Mouse (Mus musculus): Measurements from ENCODE around the gene Tnni1.
A peak's percentile ranks its signal among the peaks of the same experiment; 100 is the strongest.

Tnni1 gene

GRCm38 (mm10) chr1:135768400-135768799 lies 10.8 kb upstream of the Tnni1 start:
- DNase-seq: no peak

- no peak for DNase-seq
These were observed 9.0 kb upstream of the Tnni1 start for GRCm38 (mm10) chr1:135770237-135770636.

- no peak for DNase-seq
These were observed 8.2 kb upstream of the Tnni1 start for GRCm38 (mm10) chr1:135770896-135771572.

DNA sequence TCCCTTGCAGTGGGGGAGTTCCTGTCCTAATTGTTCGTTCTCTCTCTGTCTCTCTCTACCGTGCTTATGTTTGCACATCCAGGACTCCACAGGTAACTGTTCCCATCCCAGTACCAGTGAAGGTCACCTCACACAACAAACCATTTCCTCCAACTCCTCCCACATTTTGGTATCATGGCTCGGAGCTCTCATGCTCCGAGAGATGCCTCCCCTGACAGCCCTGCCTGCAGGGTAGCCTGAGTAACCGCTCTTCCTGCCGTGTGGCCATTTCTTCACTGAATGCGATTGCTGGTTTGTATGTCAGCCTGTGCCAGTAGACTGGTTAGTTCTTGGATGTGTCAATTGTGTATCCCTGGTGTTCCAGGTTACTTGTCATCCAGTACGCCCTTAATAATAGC lies 7.7 kb upstream of the Tnni1 start:
- DNase-seq: no peak

DNA sequence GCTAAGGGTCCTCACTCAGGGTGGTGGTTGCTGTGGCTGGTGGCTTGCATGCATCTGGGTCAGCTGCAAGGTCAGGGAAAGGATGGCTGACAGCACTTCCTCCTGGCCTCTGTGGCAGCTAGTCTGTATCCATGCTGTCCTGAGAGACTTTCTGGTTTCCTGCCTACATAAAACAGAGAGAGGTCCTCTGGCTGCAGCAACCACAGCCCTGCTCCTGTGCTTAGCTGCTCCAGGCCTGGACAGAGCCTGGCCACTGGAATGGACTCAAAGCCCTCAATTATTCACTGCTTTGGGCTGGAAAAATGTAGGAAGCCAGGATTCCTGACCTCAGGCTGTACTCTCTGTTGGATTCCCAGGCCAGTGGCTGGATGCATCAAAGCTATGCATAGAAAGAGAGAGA lies 2.6 kb upstream of the Tnni1 start:
- no peak for DNase-seq

- DNase-seq: no peak
These were observed 2.2 kb upstream of the Tnni1 start for GRCm38 (mm10) chr1:135777046-135777445.

- DNase-seq: no peak
These were observed 1.4 kb downstream of the Tnni1 start for GRCm38 (mm10) chr1:135780649-135781048.

DNA sequence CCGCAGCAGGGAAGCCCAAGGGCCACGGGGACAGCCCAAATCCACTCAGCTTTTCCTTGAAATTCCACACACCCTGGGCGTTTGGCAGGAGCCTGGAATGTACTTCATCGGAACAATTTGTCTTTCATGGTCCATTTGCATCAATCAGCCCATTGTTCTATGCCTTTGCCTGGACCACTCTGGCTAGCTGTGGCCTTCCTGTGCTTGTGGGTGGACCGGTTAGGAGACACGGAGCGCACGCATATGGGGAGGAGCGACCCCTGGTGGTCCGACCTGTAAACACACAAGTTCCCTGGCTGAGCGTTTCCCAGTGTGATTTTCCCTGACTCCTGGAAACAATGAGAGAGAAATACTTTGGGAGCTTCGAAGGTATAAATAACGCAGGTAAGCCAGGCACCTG lies 2.0 kb downstream of the Tnni1 start:
- DNase-seq: peak; percentile 48

- no peak for DNase-seq
These were observed 3.6 kb downstream of the Tnni1 start for GRCm38 (mm10) chr1:135782816-135783215.

DNA sequence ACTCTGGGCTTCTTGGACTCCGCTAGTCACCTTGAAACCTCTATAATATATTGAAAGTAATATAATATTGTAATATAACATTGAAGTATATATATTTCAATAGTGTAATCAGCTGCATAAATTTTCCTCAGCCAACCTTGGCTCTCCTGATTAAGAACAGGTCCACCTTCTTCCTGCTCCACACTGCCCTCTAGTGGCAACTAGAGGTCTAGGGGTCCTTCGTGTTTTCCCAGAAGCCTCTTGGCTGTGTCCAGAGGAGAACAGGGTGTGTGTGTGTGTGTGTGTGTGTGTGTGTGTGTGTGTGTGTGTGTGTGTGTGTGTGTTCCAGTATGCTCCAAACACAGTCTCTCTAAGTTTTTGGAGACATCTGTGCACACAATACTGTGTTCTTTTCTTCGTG lies 8.6 kb downstream of the Tnni1 start:
- peak; percentile 49 for DNase-seq

- DNase-seq: no peak
These were observed 9.5 kb downstream of the Tnni1 start for GRCm38 (mm10) chr1:135788708-135789107.

DNA sequence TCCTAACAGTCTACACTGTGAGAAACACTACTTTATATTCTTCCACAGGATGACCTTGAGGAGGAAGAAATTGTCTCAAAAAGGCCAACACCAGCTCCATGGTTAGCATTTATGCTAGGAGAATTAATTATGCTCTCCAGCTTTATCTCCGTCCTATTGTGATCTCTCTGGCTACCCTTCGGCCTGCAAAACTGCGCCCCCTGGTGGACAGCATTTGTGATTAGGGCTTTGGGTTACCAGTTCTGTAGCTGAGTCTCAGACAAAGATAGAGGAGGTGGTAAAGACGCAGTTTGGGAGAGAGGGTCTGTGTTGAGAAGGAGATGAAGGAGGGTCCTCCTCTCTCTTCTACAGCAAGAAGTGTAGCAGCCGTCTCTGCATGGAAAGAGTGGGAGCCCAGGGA lies 10.6 kb downstream of the Tnni1 start:
- DNase-seq: no peak

DNA sequence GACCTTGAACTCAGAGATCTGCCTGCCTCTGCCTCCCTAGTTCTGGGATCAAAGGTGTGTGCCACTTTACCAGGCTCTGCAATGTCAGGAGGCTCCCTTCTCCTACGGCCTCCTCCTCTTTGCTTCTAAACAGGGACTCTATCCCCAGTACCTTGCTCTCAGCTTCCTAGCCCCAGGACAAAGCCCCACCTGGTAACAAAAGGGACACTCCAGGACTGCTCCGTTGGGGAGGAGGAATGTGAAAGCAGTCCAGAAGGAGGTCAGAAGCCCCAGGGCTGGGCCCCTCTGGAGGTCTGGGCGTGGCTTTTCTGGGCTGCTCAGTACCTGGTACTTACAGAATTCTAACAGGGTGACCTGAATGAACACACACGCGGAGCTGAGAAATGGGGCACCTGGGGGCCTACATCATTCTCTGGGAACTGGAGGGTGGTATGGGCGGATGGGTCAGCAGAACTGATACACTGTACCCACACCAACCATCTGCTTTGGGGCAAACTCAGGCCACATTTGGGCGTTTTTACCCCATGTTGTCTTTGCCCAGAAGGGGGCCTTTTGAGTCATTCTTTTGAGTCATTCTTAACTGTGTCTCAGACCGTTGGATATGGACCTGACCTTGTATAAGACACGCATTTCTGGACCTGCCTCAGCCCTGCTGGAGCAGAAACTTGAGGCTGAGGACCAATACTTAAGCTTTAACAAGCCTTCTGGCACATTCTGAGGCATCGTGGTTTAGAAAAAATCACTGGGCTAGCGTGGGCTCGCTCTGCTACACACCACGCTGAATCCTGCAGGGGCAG lies 13.1 kb downstream of the Tnni1 start:
- DNase-seq: no peak

DNA sequence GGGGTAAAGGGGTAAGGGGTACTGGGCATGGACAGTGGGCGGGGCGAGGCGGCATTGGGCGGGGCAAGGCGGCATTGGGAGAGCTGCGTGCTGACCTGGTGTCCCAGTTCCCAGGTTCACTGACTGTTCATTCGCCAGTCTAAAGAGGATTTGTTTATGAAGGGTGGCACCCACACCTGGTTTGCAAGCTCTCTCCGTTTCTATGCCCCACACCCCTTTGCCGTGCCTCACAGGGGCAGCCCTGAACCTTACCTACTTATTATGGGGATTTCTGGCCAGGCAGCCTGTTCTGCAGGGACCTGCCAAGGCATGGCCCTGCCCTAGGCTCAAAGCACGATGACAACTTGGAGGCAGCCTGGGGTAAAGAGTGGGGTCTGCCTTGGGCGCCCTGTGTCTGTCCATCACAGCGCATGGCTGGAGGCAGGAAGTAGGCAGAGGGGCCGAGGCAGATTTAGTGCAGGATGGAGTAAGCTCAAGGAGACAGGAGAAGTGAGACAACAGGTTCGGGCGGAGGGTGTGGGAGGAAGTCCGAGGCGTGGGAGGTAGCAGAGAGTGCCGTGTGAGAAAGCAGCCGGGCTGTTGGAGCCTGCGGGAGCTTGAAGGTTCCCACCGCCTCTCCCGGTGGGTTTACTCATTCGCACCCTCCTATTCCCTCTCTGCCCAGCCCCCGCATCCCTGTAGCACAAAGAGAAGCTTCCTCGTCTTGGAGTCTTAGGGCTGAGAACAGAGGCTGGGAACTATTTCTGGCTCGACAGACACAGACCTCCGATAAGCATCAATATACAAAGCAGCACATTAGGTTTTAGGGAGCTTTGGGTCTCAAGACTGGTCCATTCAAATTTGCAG lies 14.4 kb downstream of the Tnni1 start:
- no peak for DNase-seq

- DNase-seq: no peak
These were observed 15.2 kb downstream of the Tnni1 start for GRCm38 (mm10) chr1:135794216-135795134.

DNA sequence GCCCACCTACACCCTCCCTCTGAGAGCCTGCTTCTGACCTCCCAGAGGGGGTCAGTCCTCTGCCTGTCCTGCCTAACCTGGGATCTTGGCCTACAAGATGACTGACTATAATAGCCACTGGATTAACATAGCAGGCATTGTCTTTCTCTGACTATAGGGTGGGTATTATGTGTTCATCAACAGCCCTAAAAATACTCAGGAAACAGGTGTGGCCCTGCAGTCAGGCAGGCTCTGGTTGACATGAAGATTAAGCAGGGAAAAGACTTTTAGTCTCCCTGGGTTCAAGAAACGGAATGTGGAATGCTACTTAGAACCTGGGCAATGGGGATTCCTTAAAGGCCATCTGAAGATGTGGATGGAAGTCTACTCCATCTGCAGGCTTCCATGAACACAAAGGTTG lies 19.3 kb downstream of the Tnni1 start:
- DNase-seq: no peak

- no peak for DNase-seq
These were observed 19.9 kb downstream of the Tnni1 start for GRCm38 (mm10) chr1:135799109-135799627.

DNA sequence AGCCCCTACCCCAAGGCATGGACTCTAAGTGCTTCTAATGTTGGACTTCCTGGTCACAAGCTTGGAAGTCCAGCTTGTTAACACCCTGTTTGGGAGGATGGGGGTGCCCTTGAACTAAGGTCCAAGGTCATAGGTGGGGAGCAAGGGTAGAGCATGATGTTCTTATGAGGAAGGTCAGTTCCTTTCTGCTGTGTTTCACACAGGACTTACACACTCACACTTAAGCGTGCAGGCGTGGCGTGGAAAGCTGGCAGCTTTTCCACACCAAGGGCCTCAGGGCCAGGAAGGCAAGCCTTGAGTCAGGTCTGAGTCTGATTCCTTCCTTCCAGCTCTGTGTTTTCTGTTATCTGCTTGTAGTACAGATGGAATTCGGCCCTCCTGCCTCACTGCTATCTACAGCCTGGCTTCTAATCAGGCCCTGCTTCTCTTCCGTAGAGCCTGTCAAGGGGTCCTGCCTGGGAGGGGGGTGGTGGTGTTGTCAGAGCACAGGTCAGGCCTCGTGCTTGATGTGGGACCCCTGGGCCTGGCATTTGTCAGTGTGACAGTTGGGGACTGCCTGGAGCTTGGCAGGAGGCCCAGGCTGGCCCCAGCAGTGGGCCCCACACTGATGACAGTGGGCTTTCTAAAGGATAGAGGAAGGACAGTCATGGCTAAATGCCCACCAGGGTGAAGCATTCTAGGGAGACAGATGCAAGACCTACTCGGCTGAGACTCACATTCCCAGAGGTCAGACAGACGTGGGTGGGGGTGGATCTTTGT lies 21.1 kb downstream of the Tnni1 start:
- DNase-seq: no peak

DNA sequence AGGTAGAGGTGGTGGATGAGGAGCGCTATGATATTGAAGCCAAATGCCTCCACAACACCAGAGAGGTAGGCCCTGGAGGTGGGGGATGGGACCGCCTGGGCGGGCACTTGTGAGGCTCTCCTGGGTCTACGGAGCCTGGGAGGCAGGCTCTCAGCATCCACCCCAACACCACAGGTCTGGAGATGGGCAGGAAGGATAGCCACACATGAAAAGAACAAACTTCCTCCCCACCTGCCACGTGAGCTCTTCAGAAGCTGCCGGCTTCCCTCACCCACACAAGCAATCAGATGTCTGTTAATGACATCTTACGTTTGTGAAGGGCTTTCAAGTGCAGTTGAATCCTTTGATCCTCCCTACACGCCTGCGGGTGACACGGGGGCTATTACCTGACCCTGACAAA lies 28.3 kb downstream of the Tnni1 start:
- no peak for DNase-seq

GRCm38 (mm10) chr1:135810180-135810579 lies 30.9 kb downstream of the Tnni1 start:
- DNase-seq: peak; percentile 67

DNA sequence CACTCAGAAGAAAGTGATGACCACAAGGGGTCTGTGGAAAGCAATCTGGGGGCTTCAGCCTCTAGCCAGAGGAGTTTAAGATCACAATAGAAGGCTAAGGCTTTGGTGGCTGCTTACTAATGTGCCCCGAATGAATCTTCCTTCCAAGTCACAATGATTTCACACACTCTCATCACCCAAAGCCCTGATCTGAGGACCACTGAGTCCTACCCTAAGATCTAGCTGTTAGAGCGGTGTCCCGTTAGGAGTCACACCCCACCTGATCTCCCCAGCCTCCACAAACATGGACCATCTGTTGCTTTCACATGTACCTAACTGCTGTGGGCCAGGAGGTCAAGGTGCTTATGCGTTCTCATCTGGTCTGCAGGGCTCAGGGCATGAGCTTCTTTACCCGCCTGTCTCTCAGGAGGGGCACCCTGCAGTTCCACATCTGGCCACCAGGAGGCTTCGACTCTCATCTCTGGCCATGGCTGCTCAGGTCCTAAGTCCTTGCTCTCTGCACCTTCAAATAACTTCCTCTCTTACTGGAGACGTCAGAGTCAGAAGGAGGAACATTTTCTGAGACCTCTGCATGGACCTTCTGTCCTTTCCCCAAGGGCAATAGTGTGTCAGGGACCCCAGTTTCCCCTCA lies 31.9 kb downstream of the Tnni1 start:
- DNase-seq: peak; percentile 87

Measured in kidney, adult 11 months (tissue).